Mouse (Mus musculus): ENCODE data around the gene Rara. TPM values are rescaled to one million over a fixed set of nuclear protein-coding genes. Genes with fewer than 3 reads are reported as not detected.
A peak's percentile ranks its signal among the peaks of the same experiment; 100 is the strongest.

Gene Rara
- polyA plus RNA-seq, 1 experiment from 2014 or later: 14.8 TPM

GRCm38 (mm10) chr11:98968716-98969495 is 41.3 kb downstream of the Rara start:
- Histone ChIP-seq H3K27me3 (ENCODE audit: control insufficient read depth, insufficient read depth, low read length) (no peaks in the 10 kb centered on the region), H3K9ac (ENCODE audit: low read length) (peak overlapping the region; percentile 54), H3K27ac (ENCODE audit: low read depth, low read length) (peak overlapping the region; percentile 89), H3K36me3 (ENCODE audit: control insufficient read depth, insufficient read depth, low read length) (no peaks in the 10 kb centered on the region; the same call in 1 of the 2 replicates), H3K4me2 (peak overlapping the region; percentile 47), H3K4me3 (ENCODE audit: low read depth, low read length) (peak overlapping the region; percentile 18), H3K9me3 (ENCODE audit: control insufficient read depth, low read length) (no peaks in the 10 kb centered on the region), H3K4me1 (ENCODE audit: control insufficient read depth, insufficient read depth, low read length) (peaks cover 68% of the 10 kb centered on the region)
- DNase-seq (ENCODE audit: low spot score, missing footprints) (peak; percentile 97), ATAC-seq (ENCODE audit: low FRiP score) (peak; percentile 70)
- 8% methylated on average over 20 of the region's 20 CpGs for WGBS

GRCm38 (mm10) chr11:98969496-98969927 is 41.9 kb downstream of the Rara start:
- peak overlapping the region; percentile 89 for H3K27ac ChIP-seq (ENCODE audit: low read depth, low read length)
- DNase-seq (ENCODE audit: low spot score, missing footprints): peak; percentile 93
- no peaks in the 10 kb centered on the region for H3K27me3 ChIP-seq (ENCODE audit: control insufficient read depth, insufficient read depth, low read length)
- H3K9me3 ChIP-seq (ENCODE audit: control insufficient read depth, low read length): no peaks in the 10 kb centered on the region
- H3K4me2 ChIP-seq: peak overlapping the region; percentile 47
- peak overlapping the region; percentile 54; the same call in 1 of the 2 replicates for H3K9ac ChIP-seq (ENCODE audit: low read length)
- ATAC-seq (ENCODE audit: low FRiP score): 0 out of 2 replicates have a peak, but pooled peaks have one; percentile 12
- peak overlapping the region; percentile 18 for H3K4me3 ChIP-seq (ENCODE audit: low read depth, low read length)
- 20% methylated on average over 14 of the region's 17 CpGs for WGBS
- H3K36me3 ChIP-seq (ENCODE audit: control insufficient read depth, insufficient read depth, low read length): no peaks in the 10 kb centered on the region; the same call in 1 of the 2 replicates
- H3K4me1 ChIP-seq (ENCODE audit: control insufficient read depth, insufficient read depth, low read length): peaks cover 62% of the 10 kb centered on the region

- no peaks in the 10 kb centered on the region; the same call in 1 of the 2 replicates for H3K36me3 ChIP-seq (ENCODE audit: control insufficient read depth, insufficient read depth, low read length)
- H3K9me3 ChIP-seq (ENCODE audit: control insufficient read depth, low read length): no peaks in the 10 kb centered on the region
- peak overlapping the region; percentile 6; the same call in 1 of the 2 replicates for H3K9ac ChIP-seq (ENCODE audit: low read length)
- no peak overlapping the region; the same call in 1 of the 2 replicates for H3K4me2 ChIP-seq
- ATAC-seq (ENCODE audit: low FRiP score) (no peak), DNase-seq (ENCODE audit: low spot score, missing footprints) (peak; percentile 89)
- no peak overlapping the region for H3K27ac ChIP-seq (ENCODE audit: low read depth, low read length)
- no peaks in the 10 kb centered on the region for H3K27me3 ChIP-seq (ENCODE audit: control insufficient read depth, insufficient read depth, low read length)
- no peak overlapping the region for H3K4me3 ChIP-seq (ENCODE audit: low read depth, low read length)
- peaks cover 54% of the 10 kb centered on the region for H3K4me1 ChIP-seq (ENCODE audit: control insufficient read depth, insufficient read depth, low read length)
- 70% methylated on average over 29 of the region's 29 CpGs for WGBS
Observed at GRCm38 (mm10) chr11:98970191-98970925, 42.7 kb downstream of the Rara start.

- H3K9ac ChIP-seq (ENCODE audit: low read length): 0 out of 2 replicates have a peak overlapping the region, but pooled peaks have one; percentile 5
- 89% methylated on average over 23 of the region's 23 CpGs for WGBS
- H3K27me3 ChIP-seq (ENCODE audit: control insufficient read depth, insufficient read depth, low read length): no peaks in the 10 kb centered on the region
- no peak overlapping the region for H3K27ac ChIP-seq (ENCODE audit: low read depth, low read length)
- no peaks in the 10 kb centered on the region; the same call in 1 of the 2 replicates for H3K36me3 ChIP-seq (ENCODE audit: control insufficient read depth, insufficient read depth, low read length)
- H3K4me3 ChIP-seq (ENCODE audit: low read depth, low read length): no peak overlapping the region
- H3K9me3 ChIP-seq (ENCODE audit: control insufficient read depth, low read length): no peaks in the 10 kb centered on the region
- ATAC-seq (ENCODE audit: low FRiP score) (no peak), DNase-seq (ENCODE audit: low spot score, missing footprints) (peak; percentile 79)
- no peak overlapping the region for H3K4me2 ChIP-seq
- H3K4me1 ChIP-seq (ENCODE audit: control insufficient read depth, insufficient read depth, low read length): peaks cover 42% of the 10 kb centered on the region
Observed at GRCm38 (mm10) chr11:98971316-98972031, 43.9 kb downstream of the Rara start.

GRCm38 (mm10) chr11:98972215-98972614 is 44.6 kb downstream of the Rara start:
- 0 out of 2 replicates have a peak, but pooled peaks have one; percentile 23 for ATAC-seq (ENCODE audit: low FRiP score)
- H3K27ac ChIP-seq (ENCODE audit: low read depth, low read length): no peak overlapping the region
- H3K9ac ChIP-seq (ENCODE audit: low read length): no peak overlapping the region
- H3K4me2 ChIP-seq: no peak overlapping the region
- H3K36me3 ChIP-seq (ENCODE audit: control insufficient read depth, insufficient read depth, low read length): no peaks in the 10 kb centered on the region; the same call in 1 of the 2 replicates
- H3K4me1 ChIP-seq (ENCODE audit: control insufficient read depth, insufficient read depth, low read length): peaks cover 35% of the 10 kb centered on the region
- no peak overlapping the region for H3K4me3 ChIP-seq (ENCODE audit: low read depth, low read length)
- 60% methylated on average over 9 of the region's 9 CpGs for WGBS
- H3K9me3 ChIP-seq (ENCODE audit: control insufficient read depth, low read length): no peaks in the 10 kb centered on the region
- peak; percentile 99 for DNase-seq (ENCODE audit: low spot score, missing footprints)
- no peaks in the 10 kb centered on the region for H3K27me3 ChIP-seq (ENCODE audit: control insufficient read depth, insufficient read depth, low read length)

GRCm38 (mm10) chr11:98972801-98973360 is 45.3 kb downstream of the Rara start:
- Histone ChIP-seq H3K4me2 (no peak overlapping the region), H3K4me1 (ENCODE audit: control insufficient read depth, insufficient read depth, low read length) (peaks cover 28% of the 10 kb centered on the region), H3K36me3 (ENCODE audit: control insufficient read depth, insufficient read depth, low read length) (no peaks in the 10 kb centered on the region; the same call in 1 of the 2 replicates), H3K9me3 (ENCODE audit: control insufficient read depth, low read length) (no peaks in the 10 kb centered on the region), H3K27ac (ENCODE audit: low read depth, low read length) (no peak overlapping the region), H3K9ac (ENCODE audit: low read length) (no peak overlapping the region), H3K27me3 (ENCODE audit: control insufficient read depth, insufficient read depth, low read length) (no peaks in the 10 kb centered on the region), H3K4me3 (ENCODE audit: low read depth, low read length) (no peak overlapping the region)
- ATAC-seq (ENCODE audit: low FRiP score) (no peak), DNase-seq (ENCODE audit: low spot score, missing footprints) (peak; percentile 81)
- WGBS: 90% methylated on average over 9 of the region's 9 CpGs

- Histone ChIP-seq H3K27me3 (ENCODE audit: control insufficient read depth, insufficient read depth, low read length) (no peaks in the 10 kb centered on the region), H3K27ac (ENCODE audit: low read depth, low read length) (no peak overlapping the region), H3K4me1 (ENCODE audit: control insufficient read depth, insufficient read depth, low read length) (peaks cover 21% of the 10 kb centered on the region), H3K36me3 (ENCODE audit: control insufficient read depth, insufficient read depth, low read length) (no peaks in the 10 kb centered on the region; the same call in 1 of the 2 replicates), H3K9ac (ENCODE audit: low read length) (no peak overlapping the region), H3K9me3 (ENCODE audit: control insufficient read depth, low read length) (no peaks in the 10 kb centered on the region), H3K4me2 (no peak overlapping the region), H3K4me3 (ENCODE audit: low read depth, low read length) (no peak overlapping the region)
- no peak for ATAC-seq (ENCODE audit: low FRiP score)
- no peak for DNase-seq (ENCODE audit: low spot score, missing footprints)
- WGBS: 89% methylated on average over 10 of the region's 14 CpGs
Observed at GRCm38 (mm10) chr11:98973584-98973983, 46.0 kb downstream of the Rara start.

- no peak for ATAC-seq (ENCODE audit: low FRiP score)
Observed at GRCm38 (mm10) chr11:98974213-98974612, 46.6 kb downstream of the Rara start.

More at GRCm38 (mm10) chr11:98974213-98974612, 46.6 kb downstream of the Rara start:
- H3K4me3 ChIP-seq (ENCODE audit: low read depth, low read length): no peak overlapping the region
- no peaks in the 10 kb centered on the region for H3K27me3 ChIP-seq (ENCODE audit: control insufficient read depth, insufficient read depth, low read length)
- 82% methylated on average over 6 of the region's 6 CpGs for WGBS
- no peaks in the 10 kb centered on the region for H3K9me3 ChIP-seq (ENCODE audit: control insufficient read depth, low read length)
- DNase-seq (ENCODE audit: low spot score, missing footprints): no peak
- peaks cover 15% of the 10 kb centered on the region for H3K4me1 ChIP-seq (ENCODE audit: control insufficient read depth, insufficient read depth, low read length)
- H3K9ac ChIP-seq (ENCODE audit: low read length): no peak overlapping the region
- no peaks in the 10 kb centered on the region; the same call in 1 of the 2 replicates for H3K36me3 ChIP-seq (ENCODE audit: control insufficient read depth, insufficient read depth, low read length)
- H3K4me2 ChIP-seq: no peak overlapping the region
- H3K27ac ChIP-seq (ENCODE audit: low read depth, low read length): no peak overlapping the region

Measured in midbrain, embryonic 11.5 days (tissue).